In genomic region chr14:86290556-86290955, GRCm38 (mm10) we compare ENCODE assay signal across 12 mouse cellular contexts.
"Had no signal": no experiment of that assay in that cellular context is flagged by ENCODE, and none has a peak within 500 bp of the region (broad histone marks: within the 10 kb centered on the region; RNA-seq: fewer than 3 reads in every experiment).

No protein-coding gene starts in this region.

- DNase-seq: left cerebral cortex, postnatal 4 days; liver; liver, embryonic 13.5 days; liver, postnatal 0 days; lung, adult 18-20 months; lung, adult 2 months; lung, embryonic 14.5 days; lung, postnatal 10 days; lung, postnatal 14 days; lung, postnatal 36 days; lung, postnatal 4 days; midbrain, embryonic 14.5 days had no signal
